Mouse (Mus musculus): Measurements from ENCODE around the gene Selenoo.

- TF ChIP-seq CTCF (IDR thresholded peaks at IDR 0.05; ENCODE audit: low read depth), result 0 out of 2 replicates have a peak, but pooled peaks have one; percentile 2
- TF ChIP-seq EP300 (IDR thresholded peaks at IDR 0.05; ENCODE audit: low read depth), result no peak
Observed at GRCm38 (mm10) chr15:89122649-89123366, 33.9 kb downstream of the Selenoo start, which contains the start of gene Tubgcp6.
